In the genomic region with DNA sequence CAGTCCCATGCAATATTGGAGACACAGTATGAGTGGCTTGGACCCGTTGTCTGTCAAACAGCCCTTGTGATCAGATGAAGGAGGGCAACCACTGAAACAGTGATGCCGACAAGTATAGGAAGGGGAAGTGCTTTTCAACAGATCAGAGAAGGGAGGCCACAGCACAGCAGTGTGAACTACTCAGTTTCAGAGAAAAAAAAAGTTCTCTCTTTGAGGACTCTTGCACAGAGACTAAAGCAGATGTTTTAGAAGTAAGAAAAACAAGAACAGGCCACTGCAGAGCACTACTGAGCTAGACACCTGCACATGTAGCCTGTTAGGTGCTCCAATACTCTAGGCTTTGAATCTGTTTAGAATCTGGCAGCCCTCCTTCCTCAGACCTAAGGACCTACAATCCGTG, we compare ENCODE assay signal across 13 mouse cellular contexts.
"Had no signal": no experiment of that assay in that cellular context is flagged by ENCODE, and none has a peak within 500 bp of the region (broad histone marks: within the 10 kb centered on the region; RNA-seq: fewer than 3 reads in every experiment).

No protein-coding gene starts in this region.

- ATAC-seq: intestine, embryonic 16.5 days; liver, embryonic 12.5 days; midbrain, embryonic 13.5 days; midbrain, embryonic 16.5 days had no signal

- DNase-seq: kidney, adult 18-20 months; kidney, adult 9 months; kidney, postnatal 14 days; kidney, postnatal 4 days; liver; lung, adult 18-20 months; lung, postnatal 14 days; right cerebral cortex, adult 18-20 months; right cerebral cortex, postnatal 14 days had no signal
